Mouse (Mus musculus): ENCODE results near the gene Cdc42ep1. TPM values are rescaled to one million over a fixed set of nuclear protein-coding genes. Genes with fewer than 3 reads are reported as not detected.

Cdc42ep1 gene
- polyA plus RNA-seq, 1 experiment from 2014 or later: 15.1 TPM

DNA sequence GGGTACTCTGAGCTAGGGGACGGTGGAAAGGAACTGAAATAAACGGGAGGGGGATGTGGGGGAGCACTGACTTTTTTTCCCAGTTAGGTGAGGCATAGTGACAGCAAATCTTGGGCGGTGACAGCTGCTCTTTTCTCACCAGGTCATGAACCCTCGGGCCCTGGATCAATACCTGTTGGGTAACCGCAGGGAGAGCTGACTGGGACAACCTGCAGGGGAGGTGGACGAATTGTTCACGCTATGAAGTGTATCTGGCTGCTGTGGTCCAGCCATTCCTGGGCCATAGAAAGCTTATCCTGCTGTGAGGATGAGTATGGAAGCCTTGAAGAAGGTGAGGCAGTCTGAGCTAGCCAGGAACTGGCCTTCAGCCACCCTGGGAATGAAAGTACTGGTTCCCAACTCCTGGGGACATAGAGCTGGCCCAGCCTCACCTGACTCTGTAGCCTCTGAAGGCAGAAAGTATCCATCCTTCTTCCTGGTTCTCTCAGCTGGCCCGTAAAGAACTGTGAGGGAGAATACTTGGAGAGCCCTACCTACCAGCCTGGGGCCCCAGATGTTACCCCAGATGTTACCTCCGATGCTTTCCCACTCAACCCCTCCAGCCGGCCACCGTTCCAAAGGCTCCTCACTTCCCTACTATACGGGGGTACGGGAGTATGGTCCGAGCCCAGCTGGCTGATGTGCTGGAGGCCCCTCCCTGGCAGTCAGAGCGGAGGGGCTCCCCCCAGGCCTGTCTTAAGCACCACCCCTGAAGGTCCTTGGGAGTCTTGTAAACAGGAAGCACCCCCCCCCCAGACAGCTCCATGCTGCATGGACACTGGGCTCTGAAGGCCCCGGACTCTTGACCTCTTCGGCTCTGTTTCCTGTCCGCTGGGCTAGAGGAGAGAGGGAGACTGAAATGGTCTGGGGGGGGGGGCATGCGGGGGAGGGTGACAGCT lies 10.4 kb upstream of the Cdc42ep1 start:
- peaks cover 43% of the 10 kb centered on the region for H3K4me1 ChIP-seq
- H3K9me3 ChIP-seq (replicated peaks): no peaks in the 10 kb centered on the region
- peaks cover 17% of the 10 kb centered on the region for H3K27me3 ChIP-seq
- no peak overlapping the region for H3K4me3 ChIP-seq
- no peak overlapping the region for H3K4me2 ChIP-seq (replicated peaks)
- no peaks in the 10 kb centered on the region for H3K36me3 ChIP-seq
- H3K27ac ChIP-seq: peak overlapping the region; percentile 66; the same call in 1 of the 2 replicates
- ATAC-seq (ENCODE audit: low FRiP score): 0 out of 2 replicates have a peak, but pooled peaks have one; percentile 15
- H3K9ac ChIP-seq: 0 out of 2 replicates have a peak overlapping the region, but pooled peaks have one; percentile 35
- 50% methylated on average over 18 of the region's 19 CpGs for WGBS

DNA sequence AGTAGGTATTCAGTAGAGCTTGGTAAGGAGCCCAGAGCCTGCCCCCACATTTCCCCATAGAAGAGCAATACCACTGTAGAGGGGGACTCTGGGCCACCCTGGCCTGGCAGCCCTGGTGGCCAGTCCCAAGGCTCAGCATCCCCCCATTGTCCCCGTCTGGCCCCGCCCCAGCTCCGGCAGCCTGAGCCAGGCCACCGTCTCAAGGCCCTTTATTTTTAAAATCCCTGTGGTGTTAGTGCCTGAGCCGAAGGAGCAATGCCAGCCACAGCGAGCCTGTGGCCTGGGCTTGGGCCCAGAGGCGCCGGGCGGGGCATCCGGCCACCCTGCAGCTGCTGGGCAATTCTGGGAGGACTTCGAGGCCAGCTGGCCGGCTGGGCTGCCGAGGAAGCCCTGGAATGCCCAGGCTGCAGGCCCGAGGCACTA lies 9.7 kb upstream of the Cdc42ep1 start:
- peaks cover 10% of the 10 kb centered on the region; the same call in 1 of the 2 replicates for H3K27me3 ChIP-seq
- peak overlapping the region; percentile 66 for H3K27ac ChIP-seq
- no peak overlapping the region for H3K4me3 ChIP-seq
- H3K36me3 ChIP-seq: no peaks in the 10 kb centered on the region
- 12% methylated on average over 14 of the region's 14 CpGs for WGBS
- H3K9me3 ChIP-seq (replicated peaks): no peaks in the 10 kb centered on the region
- peak; percentile 47 for ATAC-seq (ENCODE audit: low FRiP score)
- H3K4me2 ChIP-seq (replicated peaks): no peak overlapping the region
- H3K9ac ChIP-seq: peak overlapping the region; percentile 35; the same call in 1 of the 2 replicates
- peaks cover 43% of the 10 kb centered on the region for H3K4me1 ChIP-seq

DNA sequence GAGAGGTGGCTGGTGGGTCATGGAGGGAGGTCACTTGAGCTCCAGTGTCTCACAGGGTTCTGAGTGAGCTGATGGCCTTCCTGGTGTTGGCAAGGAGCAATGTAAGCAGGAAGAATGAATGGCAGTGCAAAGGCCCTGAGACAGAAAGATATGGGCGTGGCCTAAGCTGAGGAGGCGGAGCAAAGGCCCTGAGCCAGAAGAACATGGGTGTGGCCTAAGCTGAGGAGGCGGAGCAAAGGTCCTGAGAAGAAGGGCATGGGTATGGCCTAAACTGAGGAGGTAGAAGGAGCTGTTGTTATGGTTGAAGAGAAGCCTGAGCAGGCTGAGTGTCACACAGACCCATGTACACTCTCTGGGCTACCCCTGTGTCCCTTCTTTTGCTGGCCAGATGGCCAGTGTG lies 8.8 kb upstream of the Cdc42ep1 start:
- Histone ChIP-seq H3K4me3 (no peak overlapping the region), H3K4me2 (replicated peaks) (no peak overlapping the region), H3K36me3 (no peaks in the 10 kb centered on the region), H3K4me1 (peaks cover 39% of the 10 kb centered on the region), H3K9me3 (replicated peaks) (no peaks in the 10 kb centered on the region), H3K27ac (peak overlapping the region; percentile 40; the same call in 1 of the 2 replicates), H3K27me3 (peaks cover 3% of the 10 kb centered on the region; the same call in 1 of the 2 replicates), H3K9ac (no peak overlapping the region)
- 92% methylated on average over 3 of the region's 3 CpGs for WGBS
- ATAC-seq (ENCODE audit: low FRiP score): 0 out of 2 replicates have a peak, but pooled peaks have one; percentile 17

GRCm38 (mm10) chr15:78834233-78835005 lies 8.0 kb upstream of the Cdc42ep1 start:
- Histone ChIP-seq H3K9me3 (replicated peaks) (no peaks in the 10 kb centered on the region), H3K4me1 (peaks cover 46% of the 10 kb centered on the region), H3K4me2 (replicated peaks) (no peak overlapping the region), H3K27me3 (no peaks in the 10 kb centered on the region), H3K4me3 (no peak overlapping the region), H3K9ac (peak overlapping the region; percentile 24; the same call in 1 of the 2 replicates), H3K36me3 (no peaks in the 10 kb centered on the region), H3K27ac (peak overlapping the region; percentile 72; the same call in 1 of the 2 replicates)
- 48% methylated on average over 10 of the region's 10 CpGs for WGBS
- no peak for ATAC-seq (ENCODE audit: low FRiP score)

- no peak for ATAC-seq (ENCODE audit: low FRiP score)
- no peak overlapping the region for H3K4me3 ChIP-seq
- H3K36me3 ChIP-seq: no peaks in the 10 kb centered on the region
- WGBS: 8% methylated on average over 12 of the region's 12 CpGs
- H3K27me3 ChIP-seq: no peaks in the 10 kb centered on the region
- H3K4me2 ChIP-seq (replicated peaks): no peak overlapping the region
- H3K9ac ChIP-seq: no peak overlapping the region
- H3K4me1 ChIP-seq: peaks cover 56% of the 10 kb centered on the region
- no peaks in the 10 kb centered on the region for H3K9me3 ChIP-seq (replicated peaks)
- peak overlapping the region; percentile 72 for H3K27ac ChIP-seq
Observed at GRCm38 (mm10) chr15:78835200-78836085, 7.0 kb upstream of the Cdc42ep1 start.

DNA sequence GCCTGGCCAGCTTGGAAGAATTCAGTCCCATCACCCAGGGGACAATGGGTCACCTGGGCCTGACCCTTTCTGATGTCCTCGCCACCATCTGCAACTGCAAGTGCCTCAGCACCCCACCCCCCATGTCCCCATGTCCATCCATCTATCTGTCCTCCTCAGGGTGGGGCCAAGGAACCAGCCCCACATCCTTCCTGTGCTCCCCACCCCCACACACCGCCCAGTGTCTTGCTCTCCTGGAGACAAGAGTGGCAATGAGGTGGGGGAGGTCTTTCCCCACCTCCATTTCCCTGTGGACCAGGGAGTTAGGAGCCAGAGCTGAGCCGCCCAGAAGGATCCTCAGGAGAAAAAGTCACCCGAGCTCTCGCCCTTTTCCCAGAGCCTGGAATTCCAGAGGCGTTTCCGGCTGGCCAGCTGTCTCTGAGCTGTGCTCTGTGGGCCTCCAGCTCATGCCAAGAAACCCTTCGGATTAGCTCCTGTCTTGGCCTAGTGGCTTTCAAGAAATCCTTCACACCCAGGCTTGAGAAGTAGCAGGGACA lies 6.3 kb upstream of the Cdc42ep1 start:
- H3K36me3 ChIP-seq: no peaks in the 10 kb centered on the region
- peaks cover 3% of the 10 kb centered on the region; the same call in 1 of the 2 replicates for H3K27me3 ChIP-seq
- no peak overlapping the region for H3K9ac ChIP-seq
- H3K27ac ChIP-seq: peak overlapping the region; percentile 72
- ATAC-seq (ENCODE audit: low FRiP score): no peak
- H3K4me3 ChIP-seq: no peak overlapping the region
- peaks cover 63% of the 10 kb centered on the region for H3K4me1 ChIP-seq
- WGBS: 36% methylated on average over 8 of the region's 8 CpGs
- no peaks in the 10 kb centered on the region for H3K9me3 ChIP-seq (replicated peaks)
- no peak overlapping the region for H3K4me2 ChIP-seq (replicated peaks)

GRCm38 (mm10) chr15:78839744-78840143 lies 2.7 kb upstream of the Cdc42ep1 start:
- Histone ChIP-seq H3K4me2 (replicated peaks) (peak overlapping the region; percentile 27; the same call in 1 of the 2 replicates), H3K36me3 (no peaks in the 10 kb centered on the region), H3K4me1 (peaks cover 71% of the 10 kb centered on the region), H3K9me3 (replicated peaks) (no peaks in the 10 kb centered on the region), H3K9ac (peak overlapping the region; percentile 36; the same call in 1 of the 2 replicates), H3K27ac (peak overlapping the region; percentile 73; the same call in 1 of the 2 replicates), H3K27me3 (peaks cover 34% of the 10 kb centered on the region), H3K4me3 (no peak overlapping the region)
- peak; percentile 58; the same call in 1 of the 2 replicates for ATAC-seq (ENCODE audit: low FRiP score)
- 0% methylated on average over 2 of the region's 2 CpGs for WGBS

- H3K9ac ChIP-seq: no peak overlapping the region
- H3K4me3 ChIP-seq: no peak overlapping the region
- no peak overlapping the region for H3K4me2 ChIP-seq (replicated peaks)
- peaks cover 35% of the 10 kb centered on the region for H3K27me3 ChIP-seq
- peak overlapping the region; percentile 7; the same call in 1 of the 2 replicates for H3K27ac ChIP-seq
- WGBS: 58% methylated on average over 3 of the region's 3 CpGs
- no peaks in the 10 kb centered on the region for H3K36me3 ChIP-seq
- ATAC-seq (ENCODE audit: low FRiP score): no peak
- H3K9me3 ChIP-seq (replicated peaks): no peaks in the 10 kb centered on the region
- peaks cover 69% of the 10 kb centered on the region for H3K4me1 ChIP-seq
Observed at GRCm38 (mm10) chr15:78840241-78840640, 2.2 kb upstream of the Cdc42ep1 start.

DNA sequence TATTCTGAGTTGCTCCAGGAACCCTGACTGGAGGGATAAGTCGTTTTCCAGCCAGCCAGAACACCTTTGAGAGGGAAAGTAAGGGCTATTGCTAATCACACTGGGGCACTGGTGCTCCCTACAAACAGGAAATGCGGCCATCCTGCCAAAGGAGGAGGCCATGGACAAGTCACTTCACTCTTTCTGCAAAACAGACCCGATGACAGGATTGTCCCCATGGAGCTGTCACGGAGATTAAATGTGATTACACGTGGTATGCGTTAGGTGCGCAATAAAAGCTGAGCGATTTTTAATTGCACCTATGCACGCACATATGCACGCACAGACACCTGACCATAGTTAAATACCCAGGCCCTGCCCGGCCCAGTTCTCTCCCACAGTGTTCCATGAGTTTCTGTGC lies 1.7 kb upstream of the Cdc42ep1 start:
- H3K27ac ChIP-seq: peak overlapping the region; percentile 7; the same call in 1 of the 2 replicates
- WGBS: 50% methylated on average over 11 of the region's 11 CpGs
- peaks cover 68% of the 10 kb centered on the region for H3K4me1 ChIP-seq
- no peaks in the 10 kb centered on the region for H3K9me3 ChIP-seq (replicated peaks)
- no peak overlapping the region for H3K4me3 ChIP-seq
- no peak overlapping the region for H3K4me2 ChIP-seq (replicated peaks)
- H3K27me3 ChIP-seq: peaks cover 35% of the 10 kb centered on the region
- no peak overlapping the region for H3K9ac ChIP-seq
- ATAC-seq (ENCODE audit: low FRiP score): no peak
- no peaks in the 10 kb centered on the region for H3K36me3 ChIP-seq

DNA sequence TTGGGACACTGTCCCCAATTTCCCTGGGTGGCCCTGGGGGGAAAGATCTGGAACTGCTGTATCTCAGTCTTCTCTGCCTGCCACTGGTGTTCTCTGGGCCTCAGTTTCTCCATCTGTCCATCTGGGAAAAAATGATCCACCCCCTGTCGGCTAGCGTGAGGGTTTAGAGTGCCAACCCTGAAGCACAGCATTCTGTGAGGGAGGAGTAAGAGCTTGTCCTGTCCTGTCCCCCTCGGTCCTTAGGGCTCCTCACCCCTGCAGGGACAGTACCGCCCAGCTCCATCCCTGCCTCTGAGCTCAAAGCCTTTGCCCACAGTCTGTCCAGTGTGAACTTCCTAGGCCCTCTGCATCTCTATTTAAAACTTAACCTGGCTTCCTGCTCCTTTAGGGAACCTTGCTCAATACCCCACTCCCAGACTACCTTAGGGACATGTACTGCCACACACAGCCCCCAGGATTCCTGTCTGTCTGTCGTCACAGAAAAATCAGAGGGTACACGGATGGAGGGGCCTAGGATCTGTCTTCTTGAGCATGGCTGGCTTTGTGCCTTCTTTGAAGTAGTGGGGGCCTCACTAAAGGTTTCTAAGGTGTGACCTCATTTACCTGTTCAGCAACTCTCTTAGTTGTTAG lies 1.1 kb upstream of the Cdc42ep1 start:
- H3K4me1 ChIP-seq: peaks cover 68% of the 10 kb centered on the region
- ATAC-seq (ENCODE audit: low FRiP score): no peak
- 38% methylated on average over 6 of the region's 6 CpGs for WGBS
- no peaks in the 10 kb centered on the region for H3K36me3 ChIP-seq
- no peaks in the 10 kb centered on the region for H3K9me3 ChIP-seq (replicated peaks)
- H3K27me3 ChIP-seq: peaks cover 35% of the 10 kb centered on the region
- H3K9ac ChIP-seq: no peak overlapping the region
- no peak overlapping the region for H3K27ac ChIP-seq
- H3K4me2 ChIP-seq (replicated peaks): no peak overlapping the region
- no peak overlapping the region for H3K4me3 ChIP-seq
